Mouse (Mus musculus): ENCODE measurements at regions not wholly inside any gene's neighbourhood (a gene's known extent, or its start where the extent isn't known, plus 50 kb on each side); places are given as distances from the start of the nearest gene placed in this dataset.
A peak's percentile ranks its signal among the peaks of the same experiment; 100 is the strongest.

- DNase-seq = peak; percentile 6 to 13
Measured at GRCm38 (mm10) chr1:18668901-18669300, 404.0 kb upstream of the Defb41 start.

- DNase-seq = no peak
Measured at GRCm38 (mm10) chr1:18668265-18668664, 403.3 kb upstream of the Defb41 start.

- no peak for DNase-seq
Measured at GRCm38 (mm10) chr1:18640858-18641257, 375.9 kb upstream of the Defb41 start.

GRCm38 (mm10) chr1:18639460-18640300 is 374.7 kb upstream of the Defb41 start:
- DNase-seq = no peak

GRCm38 (mm10) chr1:18637334-18637733 is 372.4 kb upstream of the Defb41 start:
- DNase-seq = no peak

- DNase-seq = no peak
Measured at GRCm38 (mm10) chr1:18610231-18610630, 345.3 kb upstream of the Defb41 start.

GRCm38 (mm10) chr1:18599864-18600263 is 334.9 kb upstream of the Defb41 start:
- no peak for DNase-seq

- no peak for DNase-seq
Measured at GRCm38 (mm10) chr1:18598908-18599307, 334.0 kb upstream of the Defb41 start.

- no peak for DNase-seq
Measured at GRCm38 (mm10) chr1:18583358-18584128, 318.6 kb upstream of the Defb41 start.

- no peak for DNase-seq
Measured at GRCm38 (mm10) chr1:18578625-18579024, 313.7 kb upstream of the Defb41 start.

GRCm38 (mm10) chr1:18567086-18567485 is 302.1 kb upstream of the Defb41 start:
- no peak for DNase-seq

- DNase-seq = no peak
Measured at GRCm38 (mm10) chr1:18551211-18551610, 286.3 kb upstream of the Defb41 start.

- DNase-seq = no peak
Measured at GRCm38 (mm10) chr1:18531702-18532101, 266.8 kb upstream of the Defb41 start.

GRCm38 (mm10) chr1:18524485-18524884 is 259.5 kb upstream of the Defb41 start:
- DNase-seq = no peak

GRCm38 (mm10) chr1:18522902-18523301 is 258.0 kb upstream of the Defb41 start:
- no peak for DNase-seq

GRCm38 (mm10) chr1:18512764-18513163 is 247.8 kb upstream of the Defb41 start:
- DNase-seq = no peak

GRCm38 (mm10) chr1:18498556-18498955 is 233.6 kb upstream of the Defb41 start:
- no peak for DNase-seq

GRCm38 (mm10) chr1:18468496-18468895 is 203.6 kb upstream of the Defb41 start:
- peak in 1 of 2 experiments; percentile 10 for DNase-seq

- DNase-seq = no peak
Measured at GRCm38 (mm10) chr1:18465303-18465829, 200.4 kb upstream of the Defb41 start.

- no peak for DNase-seq
Measured at GRCm38 (mm10) chr1:18463218-18463617, 198.3 kb upstream of the Defb41 start.

- DNase-seq = no peak
Measured at GRCm38 (mm10) chr1:18416297-18416732, 151.4 kb upstream of the Defb41 start.

GRCm38 (mm10) chr1:18415879-18416278 is 150.9 kb upstream of the Defb41 start:
- DNase-seq = no peak

GRCm38 (mm10) chr1:18412746-18413145 is 147.8 kb upstream of the Defb41 start:
- no peak for DNase-seq

GRCm38 (mm10) chr1:18389591-18389990 is 124.7 kb upstream of the Defb41 start:
- no peak for DNase-seq
